Mouse (Mus musculus): ENCODE measurements around the gene Zfyve21. TPM values are rescaled to one million over a fixed set of nuclear protein-coding genes. Genes with fewer than 3 reads are reported as not detected.

Zfyve21 gene
- total and polyA plus RNA-seq, 2 experiments = 63.3 to 65.5 TPM

DNA sequence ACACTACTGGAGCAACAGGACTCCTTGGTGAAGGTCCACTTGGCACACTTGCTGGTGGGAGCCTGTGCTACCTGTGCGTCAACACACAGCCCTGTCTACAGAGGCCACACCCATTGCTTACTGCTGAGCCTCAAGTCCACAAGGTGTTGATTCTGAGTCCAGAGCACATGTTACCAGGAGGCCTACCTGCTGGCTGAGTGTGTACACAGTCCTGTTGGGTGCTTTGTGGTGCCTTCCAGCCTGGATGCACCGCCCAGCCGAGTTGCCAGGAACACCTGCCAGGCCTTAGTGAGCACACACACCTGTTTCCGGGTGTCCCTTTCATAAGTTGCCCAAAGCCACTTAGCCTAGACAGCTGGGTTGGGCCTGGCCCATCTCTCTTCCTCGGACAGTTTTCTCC is 10.4 kb upstream of the Zfyve21 start:
- Histone ChIP-seq H3K4me1 (ENCODE audit: control insufficient read depth, insufficient read depth, low read length) (no peaks in the 10 kb centered on the region), H3K9ac (ENCODE audit: low read depth, low read length) (no peak overlapping the region), H3K4me3 (ENCODE audit: insufficient read depth, low read depth, low read length) (no peak overlapping the region), H3K36me3 (ENCODE audit: control insufficient read depth, insufficient read depth, low read length) (peaks cover 5% of the 10 kb centered on the region; the same call in 1 of the 2 replicates), H3K79me2 (ENCODE audit: control insufficient read depth, insufficient read depth, low read length) (no peaks in the 10 kb centered on the region), H3K27ac (replicated peaks; ENCODE audit: insufficient read depth, low read depth, low read length) (no peak overlapping the region), H3K27me3 (ENCODE audit: control insufficient read depth, insufficient read depth, low read length) (no peaks in the 10 kb centered on the region)
- TF ChIP-seq CTCF (IDR thresholded peaks at IDR 0.05; ENCODE audit: low read depth, low read length) = no peak
- TF ChIP-seq POLR2A (IDR thresholded peaks at IDR 0.05; ENCODE audit: extremely low read depth, insufficient read depth, low read length) = no peak
- WGBS = 80% methylated on average over 5 of the region's 5 CpGs
- no peak for DNase-seq (ENCODE audit: extremely low read depth, low read depth, low spot score)

- Histone ChIP-seq H3K27ac (replicated peaks; ENCODE audit: insufficient read depth, low read depth, low read length) (no peak overlapping the region), H3K9ac (ENCODE audit: low read depth, low read length) (no peak overlapping the region), H3K79me2 (ENCODE audit: control insufficient read depth, insufficient read depth, low read length) (no peaks in the 10 kb centered on the region), H3K27me3 (ENCODE audit: control insufficient read depth, insufficient read depth, low read length) (no peaks in the 10 kb centered on the region), H3K4me1 (ENCODE audit: control insufficient read depth, insufficient read depth, low read length) (peaks cover 8% of the 10 kb centered on the region), H3K36me3 (ENCODE audit: control insufficient read depth, insufficient read depth, low read length) (no peaks in the 10 kb centered on the region), H3K4me3 (ENCODE audit: insufficient read depth, low read depth, low read length) (no peak overlapping the region)
- WGBS = 86% methylated on average over 6 of the region's 6 CpGs
- no peak for DNase-seq (ENCODE audit: extremely low read depth, low read depth, low spot score)
- TF ChIP-seq POLR2A (IDR thresholded peaks at IDR 0.05; ENCODE audit: extremely low read depth, insufficient read depth, low read length) = no peak
- no peak for TF ChIP-seq CTCF (IDR thresholded peaks at IDR 0.05; ENCODE audit: low read depth, low read length)
These were observed 5.2 kb upstream of the Zfyve21 start for GRCm38 (mm10) chr12:111808775-111809174.

GRCm38 (mm10) chr12:111809762-111810161 is 4.2 kb upstream of the Zfyve21 start:
- TF ChIP-seq CTCF (IDR thresholded peaks at IDR 0.05; ENCODE audit: low read depth, low read length) = peak; percentile 50
- no peak for TF ChIP-seq POLR2A (IDR thresholded peaks at IDR 0.05; ENCODE audit: extremely low read depth, insufficient read depth, low read length)
- Histone ChIP-seq H3K9ac (ENCODE audit: low read depth, low read length) (no peak overlapping the region), H3K4me1 (ENCODE audit: control insufficient read depth, insufficient read depth, low read length) (peaks cover 8% of the 10 kb centered on the region), H3K36me3 (ENCODE audit: control insufficient read depth, insufficient read depth, low read length) (no peaks in the 10 kb centered on the region), H3K4me3 (ENCODE audit: insufficient read depth, low read depth, low read length) (no peak overlapping the region), H3K27me3 (ENCODE audit: control insufficient read depth, insufficient read depth, low read length) (no peaks in the 10 kb centered on the region), H3K79me2 (ENCODE audit: control insufficient read depth, insufficient read depth, low read length) (no peaks in the 10 kb centered on the region), H3K27ac (replicated peaks; ENCODE audit: insufficient read depth, low read depth, low read length) (no peak overlapping the region)
- peak; percentile 67 for DNase-seq (ENCODE audit: extremely low read depth, low read depth, low spot score)
- 10% methylated on average over 7 of the region's 9 CpGs for WGBS

- Histone ChIP-seq H3K27ac (replicated peaks; ENCODE audit: insufficient read depth, low read depth, low read length) (no peak overlapping the region), H3K4me1 (ENCODE audit: control insufficient read depth, insufficient read depth, low read length) (peaks cover 25% of the 10 kb centered on the region), H3K79me2 (ENCODE audit: control insufficient read depth, insufficient read depth, low read length) (no peaks in the 10 kb centered on the region), H3K27me3 (ENCODE audit: control insufficient read depth, insufficient read depth, low read length) (no peaks in the 10 kb centered on the region), H3K36me3 (ENCODE audit: control insufficient read depth, insufficient read depth, low read length) (no peaks in the 10 kb centered on the region), H3K9ac (ENCODE audit: low read depth, low read length) (no peak overlapping the region), H3K4me3 (ENCODE audit: insufficient read depth, low read depth, low read length) (no peak overlapping the region)
- 92% methylated on average over 13 of the region's 13 CpGs for WGBS
- TF ChIP-seq CTCF (IDR thresholded peaks at IDR 0.05; ENCODE audit: low read depth, low read length) (no peak), POLR2A (IDR thresholded peaks at IDR 0.05; ENCODE audit: extremely low read depth, insufficient read depth, low read length) (no peak)
- DNase-seq (ENCODE audit: extremely low read depth, low read depth, low spot score) = no peak
These were observed 1.9 kb upstream of the Zfyve21 start for GRCm38 (mm10) chr12:111812075-111812474.

- DNase-seq (ENCODE audit: extremely low read depth, low read depth, low spot score) = no peak
- Histone ChIP-seq H3K27me3 (ENCODE audit: control insufficient read depth, insufficient read depth, low read length) (no peaks in the 10 kb centered on the region), H3K79me2 (ENCODE audit: control insufficient read depth, insufficient read depth, low read length) (peaks cover 2% of the 10 kb centered on the region; the same call in 1 of the 2 replicates), H3K27ac (replicated peaks; ENCODE audit: insufficient read depth, low read depth, low read length) (no peak overlapping the region), H3K4me3 (ENCODE audit: insufficient read depth, low read depth, low read length) (no peak overlapping the region), H3K9ac (ENCODE audit: low read depth, low read length) (no peak overlapping the region), H3K36me3 (ENCODE audit: control insufficient read depth, insufficient read depth, low read length) (no peaks in the 10 kb centered on the region), H3K4me1 (ENCODE audit: control insufficient read depth, insufficient read depth, low read length) (peaks cover 27% of the 10 kb centered on the region)
- 72% methylated on average over 12 of the region's 12 CpGs for WGBS
- TF ChIP-seq POLR2A (IDR thresholded peaks at IDR 0.05; ENCODE audit: extremely low read depth, insufficient read depth, low read length) (no peak), CTCF (IDR thresholded peaks at IDR 0.05; ENCODE audit: low read depth, low read length) (no peak)
These were observed 1.4 kb upstream of the Zfyve21 start for GRCm38 (mm10) chr12:111812611-111813010.

DNA sequence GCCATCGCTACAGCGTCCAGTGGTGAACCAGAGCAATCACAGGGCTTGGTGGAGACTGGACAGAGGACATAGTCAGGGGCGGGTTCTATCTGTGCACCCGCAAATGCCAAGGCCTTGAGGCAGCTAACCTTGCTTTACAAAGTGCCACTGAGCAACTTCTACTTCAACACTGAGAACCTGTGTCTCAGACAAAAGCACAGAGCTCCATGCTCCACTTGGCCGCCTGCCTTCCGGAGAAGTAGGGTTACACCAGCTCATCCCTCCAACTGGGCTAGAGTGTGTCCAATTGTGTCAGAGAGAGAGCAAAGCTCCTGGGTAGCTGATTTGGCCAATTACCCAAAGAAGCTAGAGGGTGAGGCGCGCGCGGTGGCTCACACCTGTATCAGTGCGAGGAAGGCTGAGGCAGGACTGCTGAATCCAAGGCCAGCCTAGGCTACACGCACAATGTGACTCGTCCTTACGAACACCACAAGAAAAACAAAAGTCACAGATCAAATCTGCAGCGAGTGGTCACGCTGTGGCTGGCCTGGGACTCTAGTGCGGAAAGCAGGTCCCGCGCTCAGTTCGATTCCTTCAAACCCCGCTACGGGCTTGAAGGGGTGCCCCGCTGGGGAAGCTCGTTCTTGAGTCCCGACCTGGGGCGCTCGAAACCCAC is 732 bp upstream of the Zfyve21 start:
- H3K4me3 ChIP-seq (ENCODE audit: insufficient read depth, low read depth, low read length) = peak overlapping the region; percentile 65
- DNase-seq (ENCODE audit: extremely low read depth, low read depth, low spot score) = peak; percentile 83
- peaks cover 30% of the 10 kb centered on the region for H3K4me1 ChIP-seq (ENCODE audit: control insufficient read depth, insufficient read depth, low read length)
- WGBS = 2% methylated on average over 27 of the region's 27 CpGs
- peak overlapping the region; percentile 46 for H3K9ac ChIP-seq (ENCODE audit: low read depth, low read length)
- no peaks in the 10 kb centered on the region for H3K27me3 ChIP-seq (ENCODE audit: control insufficient read depth, insufficient read depth, low read length)
- H3K79me2 ChIP-seq (ENCODE audit: control insufficient read depth, insufficient read depth, low read length) = peaks cover 5% of the 10 kb centered on the region; the same call in 1 of the 2 replicates
- H3K36me3 ChIP-seq (ENCODE audit: control insufficient read depth, insufficient read depth, low read length) = no peaks in the 10 kb centered on the region
- TF ChIP-seq CTCF (IDR thresholded peaks at IDR 0.05; ENCODE audit: low read depth, low read length) (no peak), POLR2A (IDR thresholded peaks at IDR 0.05; ENCODE audit: extremely low read depth, insufficient read depth, low read length) (no peak)
- peak overlapping the region; percentile 22 for H3K27ac ChIP-seq (replicated peaks; ENCODE audit: insufficient read depth, low read depth, low read length)

All from liver, adult 2 months (tissue).